Mouse (Mus musculus) T-helper 2 cell (primary cell): ENCODE data around the gene Gm11060.

Experiments used
- in situ Hi-C: fragments of 300-600 bp; cut with MboI, MseI; formaldehyde crosslinking; loops from one replicate; pipeline ENCODE4 v1.15.1; 2025; ENCODE audit warnings: high pct_unique_total_duplicates

Gm11060 gene

GRCm38 (mm10) chr2:105117669-105118068 is 25.9 kb downstream of the Gm11060 start:
- in situ Hi-C loops = no loop called here

- in situ Hi-C loops = no loop called here
Measured at GRCm38 (mm10) chr2:105122216-105122615, 30.4 kb downstream of the Gm11060 start.

- in situ Hi-C loops = no loop called here
Measured at GRCm38 (mm10) chr2:105122886-105123285, 31.1 kb downstream of the Gm11060 start.

- in situ Hi-C loops = no loop called here
Measured at GRCm38 (mm10) chr2:105123431-105123830, 31.6 kb downstream of the Gm11060 start.

- in situ Hi-C loops = no loop called here
Measured at GRCm38 (mm10) chr2:105123881-105124280, 32.1 kb downstream of the Gm11060 start.

GRCm38 (mm10) chr2:105124391-105124790 is 32.6 kb downstream of the Gm11060 start:
- in situ Hi-C loops = no loop called here

GRCm38 (mm10) chr2:105125205-105125604 is 33.4 kb downstream of the Gm11060 start:
- in situ Hi-C loops = loop anchor here (5.0 kb wide), 1 partner anchor 542 kb away; the partner anchor contains the start of gene Pax6

GRCm38 (mm10) chr2:105125641-105126040 is 33.8 kb downstream of the Gm11060 start:
- in situ Hi-C loops = loop anchor here (5.0 kb wide), 1 partner anchor 542 kb away; the partner anchor contains the start of gene Pax6

- in situ Hi-C loops = loop anchor here (5.0 kb wide), 1 partner anchor 541 kb away; the partner anchor contains the start of gene Pax6
Measured at GRCm38 (mm10) chr2:105126279-105126678, 34.5 kb downstream of the Gm11060 start, which contains the start of gene Wt1. TSS of gene Wt1 (plus strand) at chr2:105126529.

- in situ Hi-C loops = loop anchor here (5.0 kb wide), 1 partner anchor 540 kb away; the partner anchor contains the start of gene Pax6
Measured at GRCm38 (mm10) chr2:105126691-105127530, 35.1 kb downstream of the Gm11060 start.

GRCm38 (mm10) chr2:105127531-105128480 is 36.0 kb downstream of the Gm11060 start:
- in situ Hi-C loops = loop anchor here (5.0 kb wide), 1 partner anchor 539 kb away; the partner anchor contains the start of gene Pax6

- in situ Hi-C loops = loop anchor here (5.0 kb wide), 1 partner anchor 539 kb away; the partner anchor contains the start of gene Pax6
Measured at GRCm38 (mm10) chr2:105128564-105128963, 36.7 kb downstream of the Gm11060 start.

- in situ Hi-C loops = no loop called here
Measured at GRCm38 (mm10) chr2:105130351-105131060, 38.7 kb downstream of the Gm11060 start.

GRCm38 (mm10) chr2:105131061-105131810 is 39.4 kb downstream of the Gm11060 start:
- in situ Hi-C loops = no loop called here

- in situ Hi-C loops = no loop called here
Measured at GRCm38 (mm10) chr2:105131811-105132100, 39.9 kb downstream of the Gm11060 start.

GRCm38 (mm10) chr2:105132300-105132699 is 40.5 kb downstream of the Gm11060 start:
- in situ Hi-C loops = no loop called here

- in situ Hi-C loops = no loop called here
Measured at GRCm38 (mm10) chr2:105132933-105133795, 41.3 kb downstream of the Gm11060 start.

- in situ Hi-C loops = no loop called here
Measured at GRCm38 (mm10) chr2:105134296-105134695, 42.5 kb downstream of the Gm11060 start.

- in situ Hi-C loops = no loop called here
Measured at GRCm38 (mm10) chr2:105139471-105139870, 47.7 kb downstream of the Gm11060 start.

- in situ Hi-C loops = no loop called here
Measured at GRCm38 (mm10) chr2:105141371-105141770, 49.6 kb downstream of the Gm11060 start.
